Mouse (Mus musculus) embryonic facial prominence, embryonic 12.5 days (tissue): ENCODE measurements around the gene Gja6. TPM values are rescaled to one million over a fixed set of nuclear protein-coding genes. Genes with fewer than 3 reads are reported as not detected.

Source experiments
- ATAC-seq: fragments of 200-750 bp; cut with Nextera tagmentation; 2 replicates; pipeline ENCODE4 v1.8.0; 2017; ENCODE audit not compliant: insufficient number of reproducible peaks, insufficient read depth, low FRiP score, low TSS enrichment
- H3K27ac ChIP-seq: fragments of 300-500 bp; sonication (generic); 2 replicates; pipeline ENCODE4 v1.5.1; 2016; ENCODE audit warnings: mild to moderate bottlenecking
- H3K27me3 ChIP-seq: fragments of 300-500 bp; sonication (generic); 2 replicates; pipeline ENCODE4 v1.6.1; 2016; ENCODE audit warnings: mild to moderate bottlenecking, moderate library complexity
- H3K36me3 ChIP-seq: fragments of 300-500 bp; sonication (generic); 2 replicates; pipeline ENCODE4 v1.6.1; 2016; ENCODE audit warnings: mild to moderate bottlenecking
- H3K4me1 ChIP-seq: fragments of 300-500 bp; sonication (generic); 2 replicates; pipeline ENCODE4 v1.6.1; 2016
- H3K4me2 ChIP-seq: fragments of 300-500 bp; sonication (generic); replicated peaks from 2 replicates; pipeline ENCODE4 v1.6.1; 2016; ENCODE audit warnings: mild to moderate bottlenecking, moderate library complexity
- H3K4me3 ChIP-seq: fragments of 300-500 bp; sonication (generic); 2 replicates; pipeline ENCODE4 v1.5.1; 2016; ENCODE audit warnings: mild to moderate bottlenecking
- H3K9ac ChIP-seq: fragments of 300-500 bp; sonication (generic); 2 replicates; pipeline ENCODE4 v1.6.1; 2016; ENCODE audit warnings: mild to moderate bottlenecking, moderate library complexity
- H3K9me3 ChIP-seq: fragments of 300-500 bp; sonication (generic); 2 replicates; pipeline ENCODE4 v1.6.1; 2016; ENCODE audit warnings: mild to moderate bottlenecking, moderate library complexity
- WGBS: fragments of 180-500 bp; shearing (Covaris S2); methylation state at CpG from one replicate; pipeline ENCODE4 v1.1.7; 2016; 5-methylcytosine and 5-hydroxymethylcytosine counted together
- polyA plus RNA-seq: library from polyadenylated mRNA; unstranded; fragments of >200 nt; fragmentation: Nextera tagmentation; extraction: Ambion mirVana; gene quantifications from 2 replicates; pipeline ENCODE4 v1.2.1, GENCODE M21; 2016

The Gja6 gene
- polyA plus RNA-seq = not detected in 2 replicates

DNA sequence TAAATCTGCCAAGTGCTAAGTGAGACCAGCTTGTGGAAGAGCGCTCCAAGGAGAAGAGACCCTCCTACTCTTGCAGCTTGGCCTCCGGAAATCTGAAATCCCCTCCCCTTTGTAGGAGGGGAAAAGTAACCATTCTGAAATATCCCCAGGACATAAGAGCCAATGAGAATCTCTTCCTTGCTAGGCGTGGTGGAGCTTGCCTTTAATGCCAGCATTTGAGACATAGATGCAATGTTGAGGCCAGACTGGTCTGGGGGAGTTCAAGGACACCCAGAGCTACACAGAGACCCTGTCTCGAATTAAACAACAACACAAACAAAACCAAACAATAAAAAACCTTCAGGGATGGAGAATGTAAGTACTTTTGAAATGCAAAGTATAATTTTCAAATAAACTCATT lies at the start of gene Gja6:
Gene Gja6, minus strand, starts transcription at position 101 of the 400 bp plus-strand sequence.
- H3K4me2 ChIP-seq = no peak within 1 kb of the TSS
- no peaks in the 10 kb centered on the region for H3K9me3 ChIP-seq
- no peak for ATAC-seq
- no peak within 1 kb of the TSS for H3K27ac ChIP-seq
- no peak within 1 kb of the TSS for H3K9ac ChIP-seq
- H3K27me3 ChIP-seq = peaks cover 12% of the 10 kb centered on the region; the same call in 1 of the 2 replicates
- 69% methylated on average over 4 of the region's 4 CpGs for WGBS
- no peaks in the 10 kb centered on the region for H3K4me1 ChIP-seq
- no peaks in the 10 kb centered on the region for H3K36me3 ChIP-seq
- no peak within 1 kb of the TSS for H3K4me3 ChIP-seq

DNA sequence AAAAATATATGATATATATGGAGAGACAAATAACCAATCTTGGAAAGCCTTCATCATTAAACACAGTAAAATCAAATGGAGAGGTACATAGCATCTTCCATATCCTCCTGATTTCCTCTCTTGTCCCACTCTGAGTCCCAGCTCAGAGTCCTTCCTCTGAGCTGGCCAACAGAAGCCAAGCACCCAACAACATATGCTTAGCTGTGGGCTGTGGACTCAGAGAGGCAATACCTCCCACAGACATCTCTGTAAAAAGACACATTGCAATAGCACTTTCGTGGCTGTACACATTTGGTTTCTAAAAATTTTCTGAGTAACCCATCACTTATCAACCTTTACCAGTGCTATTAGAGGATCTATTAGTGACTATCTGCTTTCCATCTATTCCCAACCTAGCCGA lies 42.7 kb upstream of the Gja6 start:
- no peaks in the 10 kb centered on the region for H3K27me3 ChIP-seq
- H3K36me3 ChIP-seq = no peaks in the 10 kb centered on the region
- H3K9ac ChIP-seq = no peak overlapping the region
- WGBS = 91% methylated on average over 2 of the region's 2 CpGs
- H3K4me1 ChIP-seq = no peaks in the 10 kb centered on the region
- H3K27ac ChIP-seq = no peak overlapping the region
- H3K4me2 ChIP-seq = no peak overlapping the region
- ATAC-seq = no peak
- no peak overlapping the region for H3K4me3 ChIP-seq
- H3K9me3 ChIP-seq = no peaks in the 10 kb centered on the region

DNA sequence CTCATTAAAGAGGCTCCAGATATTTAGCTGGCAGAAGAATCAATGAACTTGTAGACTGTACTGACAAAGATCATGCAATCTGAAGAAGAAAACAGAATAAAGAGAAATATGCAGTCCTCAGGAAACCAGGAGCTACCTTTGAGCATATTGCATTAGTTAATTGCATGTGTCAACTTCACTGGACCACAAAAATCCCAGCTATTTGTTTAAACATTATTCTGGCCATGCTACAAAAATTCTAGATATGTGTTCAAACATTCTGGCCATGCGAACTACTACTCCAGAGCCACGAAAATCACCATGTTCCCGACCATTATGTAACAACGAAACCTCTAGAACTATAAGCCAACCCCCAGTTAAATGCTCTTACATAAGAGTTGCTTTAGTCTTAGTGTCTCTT lies 37.9 kb upstream of the Gja6 start:
- no peak for ATAC-seq
- Histone ChIP-seq H3K4me1 (no peaks in the 10 kb centered on the region), H3K4me3 (no peak overlapping the region), H3K9me3 (no peaks in the 10 kb centered on the region), H3K27me3 (no peaks in the 10 kb centered on the region), H3K27ac (no peak overlapping the region), H3K9ac (no peak overlapping the region), H3K4me2 (no peak overlapping the region), H3K36me3 (no peaks in the 10 kb centered on the region)
- WGBS = 77% methylated on average over 4 of the region's 4 CpGs

DNA sequence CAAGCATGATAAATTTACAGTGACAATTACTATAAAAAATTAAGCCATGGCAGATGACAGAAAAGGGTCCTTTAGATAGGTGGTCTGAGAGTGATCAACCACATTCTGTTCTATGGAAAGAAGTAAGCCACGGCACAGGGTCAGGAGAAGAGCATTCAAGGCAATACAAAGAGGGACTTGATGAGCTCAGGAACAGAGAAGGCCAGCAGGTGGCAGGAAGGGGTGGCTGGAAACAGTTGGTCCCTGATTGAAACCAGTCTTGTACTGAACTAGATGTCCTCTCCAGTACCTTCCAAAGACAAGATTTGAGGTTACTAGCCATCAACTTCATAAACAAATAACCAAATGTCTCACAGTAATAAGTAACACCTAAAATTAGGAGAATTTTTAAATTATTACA lies 28.7 kb upstream of the Gja6 start:
- WGBS = 71% methylated on average over 1 of the region's 1 CpGs
- Histone ChIP-seq H3K27ac (no peak overlapping the region), H3K9me3 (no peaks in the 10 kb centered on the region), H3K9ac (no peak overlapping the region), H3K4me1 (no peaks in the 10 kb centered on the region), H3K36me3 (no peaks in the 10 kb centered on the region), H3K4me3 (no peak overlapping the region), H3K27me3 (0 out of 2 replicates have a peak, but pooled peaks cover 3% of the 10 kb centered on the region), H3K4me2 (no peak overlapping the region)
- no peak for ATAC-seq

DNA sequence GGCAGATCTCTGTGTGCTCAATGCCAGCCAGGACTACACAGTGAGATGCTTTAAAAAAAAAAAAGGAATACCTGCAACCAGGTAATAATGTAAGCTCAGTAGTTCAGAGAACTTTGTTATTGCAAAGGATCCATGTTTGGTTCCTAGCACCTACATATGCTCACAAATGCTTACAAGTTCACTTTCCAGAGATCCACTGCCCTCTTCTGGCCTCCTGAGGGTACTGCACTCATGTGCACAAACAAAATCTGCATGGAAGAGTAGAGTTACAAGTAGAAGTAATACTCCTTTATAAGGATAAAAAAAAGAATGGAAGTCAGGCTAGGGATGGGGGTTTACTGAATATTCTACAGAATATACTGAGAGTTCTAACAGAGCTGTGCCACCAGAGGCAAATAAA lies 23.8 kb upstream of the Gja6 start:
- H3K4me1 ChIP-seq = no peaks in the 10 kb centered on the region
- H3K36me3 ChIP-seq = no peaks in the 10 kb centered on the region
- H3K27ac ChIP-seq = no peak overlapping the region
- no peak overlapping the region for H3K4me3 ChIP-seq
- no peak overlapping the region for H3K9ac ChIP-seq
- H3K4me2 ChIP-seq = no peak overlapping the region
- H3K27me3 ChIP-seq = no peaks in the 10 kb centered on the region
- ATAC-seq = no peak
- H3K9me3 ChIP-seq = no peaks in the 10 kb centered on the region

DNA sequence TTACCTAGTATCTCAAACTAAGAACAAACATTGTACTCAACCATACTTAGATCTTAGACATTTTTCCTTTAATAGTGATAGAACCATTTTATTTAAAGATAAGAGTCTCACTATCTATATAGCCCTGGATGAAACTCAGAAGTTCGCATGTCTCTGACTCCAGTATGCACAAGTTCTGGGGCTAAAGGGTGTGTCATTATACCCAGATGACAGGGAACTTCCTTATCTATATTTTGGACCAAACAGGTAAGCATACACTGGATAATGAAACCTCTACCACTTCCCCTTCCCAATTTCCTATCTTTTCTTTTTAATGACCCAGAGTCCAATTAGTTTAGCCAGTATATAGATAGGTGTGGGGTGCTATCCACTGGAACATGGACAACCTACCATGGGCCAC lies 22.0 kb upstream of the Gja6 start:
- Histone ChIP-seq H3K36me3 (no peaks in the 10 kb centered on the region), H3K9me3 (no peaks in the 10 kb centered on the region), H3K4me2 (no peak overlapping the region), H3K27me3 (no peaks in the 10 kb centered on the region), H3K9ac (no peak overlapping the region), H3K27ac (no peak overlapping the region), H3K4me1 (no peaks in the 10 kb centered on the region), H3K4me3 (no peak overlapping the region)
- 91% methylated on average over 1 of the region's 1 CpGs for WGBS
- ATAC-seq = no peak

DNA sequence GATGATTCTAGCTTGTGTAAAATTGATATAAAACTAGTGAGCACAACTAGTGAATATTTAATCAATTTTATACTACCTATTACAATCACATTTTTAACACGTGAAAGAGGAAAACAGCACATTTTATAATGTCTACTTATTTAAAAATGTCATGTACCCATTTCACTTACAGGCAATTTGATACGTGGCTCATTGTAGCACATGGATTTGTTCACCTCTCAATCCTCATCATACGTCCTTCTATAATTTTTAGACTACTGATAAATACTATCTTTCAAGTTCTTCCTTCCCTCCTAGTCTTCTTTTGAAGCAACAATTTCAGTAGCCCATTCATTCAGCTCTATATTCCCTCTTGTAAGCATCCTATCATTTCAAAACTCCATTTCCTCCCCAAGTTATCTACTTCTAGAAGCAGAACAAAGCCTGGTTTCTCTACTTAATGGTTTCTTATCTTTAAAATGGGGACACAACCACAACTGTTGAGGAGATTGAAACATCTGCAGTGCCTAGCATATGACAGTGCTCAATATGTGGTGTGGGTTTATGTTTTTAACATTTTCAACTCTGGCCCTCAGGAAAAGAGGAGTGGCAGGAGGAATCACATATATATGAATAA lies 12.3 kb upstream of the Gja6 start:
- ATAC-seq = no peak
- Histone ChIP-seq H3K9me3 (no peaks in the 10 kb centered on the region), H3K27ac (no peak overlapping the region), H3K4me2 (no peak overlapping the region), H3K36me3 (no peaks in the 10 kb centered on the region), H3K9ac (no peak overlapping the region), H3K4me1 (no peaks in the 10 kb centered on the region), H3K27me3 (no peaks in the 10 kb centered on the region), H3K4me3 (no peak overlapping the region)
- 81% methylated on average over 3 of the region's 3 CpGs for WGBS

DNA sequence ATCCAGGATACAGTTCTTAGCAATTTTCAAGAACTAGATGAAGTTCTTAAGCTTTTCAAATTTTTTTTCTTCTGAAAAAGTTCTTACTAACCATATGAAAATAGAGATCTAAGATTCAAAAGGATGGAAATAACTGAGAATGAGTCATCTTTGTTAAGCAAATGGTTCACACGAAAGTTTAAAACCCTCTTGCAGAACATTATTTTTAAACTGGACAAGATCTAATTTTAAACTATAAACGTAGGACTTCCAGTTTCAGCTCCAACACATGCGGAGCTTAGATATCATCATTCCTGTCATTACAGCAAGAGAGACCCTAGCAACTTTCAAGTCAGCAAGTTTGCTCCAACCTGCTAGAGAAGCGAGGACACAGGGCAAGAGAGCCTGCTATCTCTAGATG lies 375 bp downstream of the Gja6 start:
- Histone ChIP-seq H3K27me3 (peaks cover 15% of the 10 kb centered on the region; the same call in 1 of the 2 replicates), H3K4me3 (no peak overlapping the region), H3K4me1 (no peaks in the 10 kb centered on the region), H3K9me3 (no peaks in the 10 kb centered on the region), H3K27ac (no peak overlapping the region), H3K4me2 (no peak overlapping the region), H3K9ac (no peak overlapping the region), H3K36me3 (no peaks in the 10 kb centered on the region)
- ATAC-seq = no peak
- WGBS = 82% methylated on average over 4 of the region's 4 CpGs

DNA sequence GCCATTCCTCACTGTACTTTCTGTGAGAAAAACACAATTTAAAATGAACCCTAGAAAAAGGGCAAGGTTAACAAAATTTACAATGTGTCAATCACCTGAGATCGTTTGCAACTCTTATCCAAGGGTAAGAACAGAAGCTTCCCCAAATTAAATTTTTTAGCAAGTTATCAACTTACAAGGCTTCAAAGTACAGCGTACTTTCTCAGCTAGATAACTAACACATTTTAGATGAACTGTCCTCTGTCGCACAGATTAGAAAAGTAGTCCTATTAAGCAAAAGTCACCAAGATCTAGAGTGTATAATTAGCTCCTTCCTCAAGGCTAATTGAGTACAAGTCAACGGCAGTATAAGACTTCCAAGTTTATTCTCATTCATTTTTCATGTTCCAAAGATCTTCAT lies 939 bp downstream of the Gja6 start:
- WGBS = 66% methylated on average over 4 of the region's 4 CpGs
- Histone ChIP-seq H3K27ac (no peak overlapping the region), H3K4me2 (no peak overlapping the region), H3K4me1 (no peaks in the 10 kb centered on the region), H3K27me3 (peaks cover 14% of the 10 kb centered on the region; the same call in 1 of the 2 replicates), H3K9ac (no peak overlapping the region), H3K9me3 (no peaks in the 10 kb centered on the region), H3K36me3 (no peaks in the 10 kb centered on the region), H3K4me3 (no peak overlapping the region)
- no peak for ATAC-seq

DNA sequence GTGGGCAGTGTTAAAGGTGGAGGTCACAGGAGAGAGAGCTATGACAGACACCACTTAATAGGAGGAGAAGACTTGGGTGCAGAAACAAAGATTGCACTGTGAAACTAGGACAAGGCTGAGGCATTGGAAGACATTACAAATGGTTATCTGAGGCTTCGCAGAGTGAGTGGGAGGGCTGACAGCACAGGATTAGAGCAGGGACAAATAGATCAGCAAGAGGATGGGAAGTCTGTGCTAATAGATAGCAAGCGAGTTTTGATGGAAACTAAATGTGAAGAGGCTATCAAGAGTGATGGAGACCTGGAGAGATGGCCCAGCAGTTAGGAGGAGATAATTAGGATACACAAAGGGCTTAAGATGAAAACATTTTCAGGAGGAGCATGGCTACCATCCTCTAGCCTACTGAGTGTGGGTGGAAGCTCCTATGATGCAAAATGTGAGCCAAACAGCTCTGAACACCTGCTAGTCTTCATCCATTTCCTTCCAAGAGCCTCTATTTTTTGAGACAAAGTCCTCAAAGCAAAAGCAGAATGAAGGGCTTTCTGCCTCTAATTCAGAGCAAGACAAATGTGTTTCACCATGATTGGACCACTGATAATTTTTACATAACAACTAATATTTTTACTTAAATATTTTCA lies 1.7 kb downstream of the Gja6 start:
- ATAC-seq = no peak
- H3K27me3 ChIP-seq = peaks cover 14% of the 10 kb centered on the region; the same call in 1 of the 2 replicates
- no peak overlapping the region for H3K9ac ChIP-seq
- H3K36me3 ChIP-seq = no peaks in the 10 kb centered on the region
- no peaks in the 10 kb centered on the region for H3K4me1 ChIP-seq
- WGBS = 58% methylated on average over 2 of the region's 2 CpGs
- H3K27ac ChIP-seq = no peak overlapping the region
- H3K4me2 ChIP-seq = no peak overlapping the region
- H3K4me3 ChIP-seq = no peak overlapping the region
- no peaks in the 10 kb centered on the region for H3K9me3 ChIP-seq

DNA sequence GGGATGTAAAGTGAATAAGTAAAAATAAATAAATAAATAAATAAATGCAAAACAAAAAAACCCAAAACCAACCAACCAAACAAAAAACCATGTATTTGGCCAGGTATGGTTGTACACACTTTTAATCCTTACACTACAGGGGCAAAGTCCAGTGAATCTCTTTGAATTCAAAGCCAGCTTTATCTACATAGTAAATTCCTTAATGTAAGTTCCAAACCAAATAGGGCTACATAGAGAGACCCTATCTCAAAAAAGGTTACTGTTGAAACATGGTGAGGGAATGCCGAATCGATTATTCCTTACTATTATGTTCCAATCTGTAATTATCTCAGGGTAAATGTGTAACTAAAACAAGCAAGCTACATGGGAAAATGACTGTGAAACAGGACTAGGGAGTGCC lies 5.7 kb downstream of the Gja6 start:
- no peak for ATAC-seq
- Histone ChIP-seq H3K36me3 (no peaks in the 10 kb centered on the region), H3K4me2 (no peak overlapping the region), H3K4me3 (no peak overlapping the region), H3K9me3 (no peaks in the 10 kb centered on the region), H3K4me1 (no peaks in the 10 kb centered on the region), H3K27ac (no peak overlapping the region), H3K9ac (no peak overlapping the region), H3K27me3 (peaks cover 14% of the 10 kb centered on the region; the same call in 1 of the 2 replicates)
- WGBS = 95% methylated on average over 2 of the region's 2 CpGs

DNA sequence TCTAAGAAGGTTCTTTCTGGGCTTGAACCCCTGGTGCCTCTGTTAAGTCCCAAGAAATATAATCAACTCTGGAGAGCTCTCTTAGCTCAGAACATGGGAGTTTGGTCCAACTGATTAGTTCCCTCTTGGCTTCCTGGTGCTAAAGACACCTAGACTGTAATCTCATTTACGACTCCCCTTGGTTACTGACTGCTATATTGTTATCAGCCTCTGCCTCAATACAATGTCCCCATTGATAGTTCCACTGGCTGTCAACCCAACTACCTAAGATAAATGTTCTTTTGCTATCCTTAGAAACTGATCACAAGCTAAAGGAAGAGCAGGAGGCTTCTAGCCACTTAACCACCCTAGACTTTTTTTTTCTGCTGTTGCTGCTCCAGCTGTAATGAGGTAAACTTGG lies 14.8 kb downstream of the Gja6 start:
- Histone ChIP-seq H3K4me2 (no peak overlapping the region), H3K9ac (no peak overlapping the region), H3K4me1 (no peaks in the 10 kb centered on the region), H3K27me3 (0 out of 2 replicates have a peak, but pooled peaks cover 2% of the 10 kb centered on the region), H3K36me3 (no peaks in the 10 kb centered on the region), H3K4me3 (no peak overlapping the region), H3K27ac (no peak overlapping the region), H3K9me3 (no peaks in the 10 kb centered on the region)
- WGBS = 31% methylated on average over 1 of the region's 1 CpGs
- ATAC-seq = no peak
